Mouse (Mus musculus): Measurements from ENCODE around the gene Ddx58.

The Ddx58 gene

GRCm38 (mm10) chr4:40239409-40240271 is at the start of gene Ddx58:
Gene Ddx58, minus strand, starts transcription at chr4:40239828.
- peak in 1 of 2 experiments; percentile 52 for DNase-seq (ENCODE audit: low spot score in 2 of 2)

GRCm38 (mm10) chr4:40289046-40289445 is 49.4 kb upstream of the Ddx58 start:
- DNase-seq (ENCODE audit: low spot score in 2 of 2) = no peak

- no peak for DNase-seq (ENCODE audit: low spot score in 2 of 2)
These were observed 47.8 kb upstream of the Ddx58 start for GRCm38 (mm10) chr4:40287415-40287814.

- peak; percentile 15 to 44 for DNase-seq (ENCODE audit: low spot score in 2 of 2)
These were observed 46.0 kb upstream of the Ddx58 start for GRCm38 (mm10) chr4:40285582-40285981.

- peak; percentile 90 to 92 for DNase-seq (ENCODE audit: low spot score in 2 of 2)
These were observed 39.8 kb upstream of the Ddx58 start, which contains the start of gene Ndufb6 for GRCm38 (mm10) chr4:40279276-40279900. Gene Ndufb6, minus strand, starts transcription at chr4:40279421.

- peak in 1 of 2 experiments; percentile 8 for DNase-seq (ENCODE audit: low spot score in 2 of 2)
These were observed 39.2 kb upstream of the Ddx58 start for GRCm38 (mm10) chr4:40278880-40279275.

- DNase-seq (ENCODE audit: low spot score in 2 of 2) = peak; percentile 96 to 97
These were observed 29.9 kb upstream of the Ddx58 start, which contains the start of the genes Smim27 and Topors for GRCm38 (mm10) chr4:40269430-40270032. Gene Smim27, plus strand, starts transcription at chr4:40269579. Gene Topors, minus strand, starts transcription at chr4:40269850.

GRCm38 (mm10) chr4:40268835-40269234 is 29.2 kb upstream of the Ddx58 start:
- no peak for DNase-seq (ENCODE audit: low spot score in 2 of 2)

GRCm38 (mm10) chr4:40268204-40268813 is 28.7 kb upstream of the Ddx58 start:
- DNase-seq (ENCODE audit: low spot score in 2 of 2) = peak; percentile 85 to 91

- DNase-seq (ENCODE audit: low spot score in 2 of 2) = no peak
These were observed 28.1 kb upstream of the Ddx58 start for GRCm38 (mm10) chr4:40267681-40268080.

GRCm38 (mm10) chr4:40264321-40264720 is 24.7 kb upstream of the Ddx58 start:
- DNase-seq (ENCODE audit: low spot score in 2 of 2) = no peak

- DNase-seq (ENCODE audit: low spot score in 2 of 2) = no peak
These were observed 14.9 kb upstream of the Ddx58 start for GRCm38 (mm10) chr4:40254385-40255103.

- DNase-seq (ENCODE audit: low spot score in 2 of 2) = no peak
These were observed 14.1 kb upstream of the Ddx58 start for GRCm38 (mm10) chr4:40253766-40254165.

- DNase-seq (ENCODE audit: low spot score in 2 of 2) = no peak
These were observed 11.4 kb upstream of the Ddx58 start for GRCm38 (mm10) chr4:40250984-40251383.

- no peak for DNase-seq (ENCODE audit: low spot score in 2 of 2)
These were observed 4.4 kb upstream of the Ddx58 start for GRCm38 (mm10) chr4:40244035-40244434.

- no peak for DNase-seq (ENCODE audit: low spot score in 2 of 2)
These were observed 3.4 kb upstream of the Ddx58 start for GRCm38 (mm10) chr4:40243006-40243405.

GRCm38 (mm10) chr4:40241928-40242327 is 2.3 kb upstream of the Ddx58 start:
- no peak for DNase-seq (ENCODE audit: low spot score in 2 of 2)

- DNase-seq (ENCODE audit: low spot score in 2 of 2) = peak in 1 of 2 experiments; percentile 3
These were observed 680 bp upstream of the Ddx58 start for GRCm38 (mm10) chr4:40240272-40240744.

- DNase-seq (ENCODE audit: low spot score in 2 of 2) = peak; percentile 20 to 39
These were observed 882 bp downstream of the Ddx58 start for GRCm38 (mm10) chr4:40238483-40239408.

GRCm38 (mm10) chr4:40236829-40237228 is 2.8 kb downstream of the Ddx58 start:
- no peak for DNase-seq (ENCODE audit: low spot score in 2 of 2)
